Mouse (Mus musculus) kidney, postnatal 25 days (tissue): ENCODE data around the gene Rimbp3.

Experiments used
- DNase-seq, 2 experiments: peaks; one replicate each; pipeline ENCODE4 v3.0.0; 2021; ENCODE audit warnings: mixed read lengths in 2 of 2

Gene Rimbp3

DNA sequence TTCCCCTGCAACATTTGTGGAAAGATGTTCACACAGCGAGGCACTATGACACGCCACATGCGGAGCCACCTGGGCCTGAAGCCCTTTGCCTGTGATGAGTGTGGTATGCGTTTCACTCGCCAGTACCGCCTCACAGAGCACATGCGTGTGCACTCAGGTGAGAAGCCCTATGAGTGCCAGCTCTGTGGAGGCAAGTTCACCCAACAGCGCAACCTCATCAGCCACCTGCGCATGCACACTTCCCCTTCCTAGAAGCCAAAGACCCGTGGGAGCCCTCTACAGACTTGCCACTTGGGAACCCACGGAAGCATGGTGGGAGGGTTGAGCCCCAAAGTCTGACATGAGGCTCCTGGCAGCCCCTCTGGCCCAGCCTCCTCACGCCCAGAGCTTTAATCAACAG is 50.5 kb downstream of the Rimbp3 start:
- no peak for DNase-seq

DNA sequence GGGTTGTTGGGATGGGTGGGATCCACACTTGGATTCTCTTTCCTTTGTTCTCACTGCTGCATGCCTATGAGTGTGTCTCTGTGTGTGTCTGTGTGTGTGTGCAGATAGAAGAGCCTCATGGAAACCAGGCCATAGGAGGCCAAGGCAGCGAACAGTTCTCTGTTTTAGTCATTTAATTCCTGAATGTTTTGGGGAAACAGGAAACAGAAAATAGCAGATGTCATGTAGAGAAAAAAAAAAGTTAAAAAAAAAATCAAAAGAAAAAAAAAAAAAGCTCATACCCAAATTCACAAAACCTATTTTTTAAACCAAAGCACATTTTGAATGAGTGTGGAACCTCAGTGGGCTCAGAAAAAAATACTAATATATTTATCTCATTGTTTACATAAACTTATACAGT is 52.9 kb downstream of the Rimbp3 start:
- DNase-seq: no peak
